Mouse (Mus musculus): Measurements from ENCODE around the gene Samd10. TPM values are rescaled to one million over a fixed set of nuclear protein-coding genes. Genes with fewer than 3 reads are reported as not detected.

Samd10 gene
- polyA plus RNA-seq, 1 experiment = 0.67 TPM

DNA sequence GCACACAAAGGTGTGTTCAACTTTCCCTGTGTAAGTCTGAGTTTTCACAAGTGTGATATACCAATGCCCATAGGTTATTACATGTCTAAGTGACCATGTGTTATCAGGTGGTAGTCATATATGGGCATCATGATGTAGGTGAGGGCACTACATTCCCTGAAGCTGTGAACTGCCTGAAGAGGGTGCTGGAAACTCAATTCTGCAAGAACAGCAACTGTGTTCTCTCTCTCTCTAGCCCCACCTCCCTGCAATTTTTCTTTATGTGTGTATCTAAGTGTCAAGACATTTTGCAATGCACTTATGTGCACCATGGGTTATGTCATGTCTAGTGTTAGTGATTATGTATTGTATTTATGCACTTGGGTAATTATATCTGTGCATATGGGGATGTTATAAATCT, 5.1 kb downstream of the Samd10 start:
- Histone ChIP-seq H3K36me3 (ENCODE audit: control insufficient read depth, insufficient read depth) (no peaks in the 10 kb centered on the region), H3ac (ENCODE audit: control insufficient read depth, insufficient read length) (no peak overlapping the region), H3K4me3 (no peak overlapping the region), H3K4me2 (ENCODE audit: low read depth) (no peak overlapping the region), H3K27me3 (ENCODE audit: control insufficient read depth, insufficient read depth, insufficient read length) (no peaks in the 10 kb centered on the region), H3K79me2 (ENCODE audit: control insufficient read depth, insufficient read depth) (no peaks in the 10 kb centered on the region)
- no peak for TF ChIP-seq MYOG (IDR thresholded peaks at IDR 0.05; ENCODE audit: control insufficient read depth in 1 of 3, insufficient read depth in 1 of 3, insufficient read length in 2 of 3, low read depth in 2 of 3)
- no peak for TF ChIP-seq CEBPB (IDR thresholded peaks at IDR 0.05; ENCODE audit: insufficient read depth, poor library complexity, severe bottlenecking)
- TF ChIP-seq USF1 (IDR thresholded peaks at IDR 0.05; ENCODE audit: low read depth) = no peak
- TF ChIP-seq SRF (IDR thresholded peaks at IDR 0.05; ENCODE audit: control insufficient read depth, insufficient read length, low read depth) = no peak
- no peak for TF ChIP-seq TCF12 (IDR thresholded peaks at IDR 0.05; ENCODE audit: insufficient read depth, poor library complexity, severe bottlenecking)
- no peak for TF ChIP-seq REST (IDR thresholded peaks at IDR 0.05; ENCODE audit: insufficient read depth, insufficient read length)
- TF ChIP-seq POLR2A (IDR thresholded peaks at IDR 0.05; ENCODE audit: insufficient read length, low read depth) = no peak
- TF ChIP-seq E2F4 (IDR thresholded peaks at IDR 0.05; ENCODE audit: insufficient read depth) = no peak
- TF ChIP-seq POLR2AphosphoS2 (IDR thresholded peaks at IDR 0.05; ENCODE audit: insufficient read length, low read depth) = no peak
- TF ChIP-seq MYOD1 (IDR thresholded peaks at IDR 0.05; ENCODE audit: control insufficient read depth in 1 of 3, insufficient read length in 2 of 3, low read depth in 2 of 3) = no peak
- TF ChIP-seq MAX (IDR thresholded peaks at IDR 0.05; ENCODE audit: low read depth) = no peak
- TF ChIP-seq TCF3 (IDR thresholded peaks at IDR 0.05; ENCODE audit: insufficient read length, low read depth) = no peak

DNA sequence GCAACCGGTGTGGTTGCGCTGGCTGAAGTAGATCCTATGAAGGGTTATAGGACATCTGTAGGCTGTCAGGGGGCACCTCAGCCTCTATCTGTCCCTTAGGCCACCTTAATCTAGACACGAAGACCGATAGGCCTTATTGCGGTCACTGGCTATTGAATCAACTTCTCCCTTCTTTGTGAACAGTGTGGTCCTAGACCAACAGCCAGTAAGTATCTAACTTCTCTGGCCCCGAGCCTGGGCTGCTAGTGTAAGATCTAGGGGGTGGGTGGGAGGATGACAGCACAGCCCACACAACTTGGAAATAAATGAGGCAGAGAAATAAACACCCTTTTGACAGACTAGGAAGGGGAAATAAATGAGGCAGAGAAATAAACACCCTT, 6.0 kb downstream of the Samd10 start:
- Histone ChIP-seq H3K4me2 (ENCODE audit: low read depth) (peak overlapping the region; percentile 93), H3K4me3 (peak overlapping the region; percentile 38), H3K79me2 (ENCODE audit: control insufficient read depth, insufficient read depth) (no peaks in the 10 kb centered on the region), H3K27me3 (ENCODE audit: control insufficient read depth, insufficient read depth, insufficient read length) (no peaks in the 10 kb centered on the region), H3K36me3 (ENCODE audit: control insufficient read depth, insufficient read depth) (no peaks in the 10 kb centered on the region), H3ac (ENCODE audit: control insufficient read depth, insufficient read length) (peak overlapping the region; percentile 92)
- TF ChIP-seq USF1 (IDR thresholded peaks at IDR 0.05; ENCODE audit: low read depth) (no peak), SRF (IDR thresholded peaks at IDR 0.05; ENCODE audit: control insufficient read depth, insufficient read length, low read depth) (peak; percentile 33), POLR2A (IDR thresholded peaks at IDR 0.05; ENCODE audit: insufficient read length, low read depth) (no peak)

DNA sequence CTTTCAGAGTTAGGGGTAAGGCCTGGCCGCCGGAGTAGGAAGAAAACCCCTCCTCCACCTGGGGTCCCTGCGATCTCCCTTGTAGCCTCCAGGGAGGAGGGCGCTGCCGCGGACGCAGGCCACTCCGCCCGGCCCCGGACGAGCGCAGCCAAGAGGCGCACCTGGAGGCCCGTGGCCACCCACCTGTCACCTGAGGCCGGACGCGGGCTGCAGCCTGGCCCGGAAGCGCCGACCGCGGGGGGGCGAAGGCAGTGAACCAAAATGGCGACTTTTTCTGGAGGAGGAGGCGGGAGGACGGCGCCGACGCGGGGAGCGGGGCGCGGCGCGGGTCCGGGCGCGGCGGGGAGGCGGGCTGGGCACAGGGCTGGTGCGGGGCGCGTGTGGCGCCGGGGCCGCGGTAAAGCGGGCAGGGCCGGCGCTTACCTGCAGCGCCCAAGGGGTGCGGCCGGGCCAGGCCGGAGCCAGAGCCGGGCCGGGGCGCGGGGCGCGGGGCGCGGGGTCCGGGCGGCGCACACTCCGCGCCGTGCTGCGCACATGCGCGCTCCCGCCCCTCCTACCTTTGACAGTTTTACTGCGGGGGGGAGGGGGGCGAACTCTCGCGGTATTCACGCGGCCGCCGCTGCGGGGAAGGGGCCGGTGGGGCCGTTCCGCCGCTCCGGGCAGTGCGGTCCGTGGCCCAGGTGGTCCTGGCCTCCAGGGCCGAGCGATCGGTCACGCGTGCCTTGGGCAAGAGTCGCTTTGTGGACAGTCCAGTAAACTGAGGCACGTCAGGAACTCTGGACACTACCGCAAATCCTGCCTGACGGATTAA, 6.6 kb downstream of the Samd10 start, which contains the start of gene Zfp512b:
Gene Zfp512b (minus strand): TSS at position 573 of the 811 bp plus-strand sequence.
- Histone ChIP-seq H3K4me3 (peak within 1 kb of the TSS; percentile 38), H3K79me2 (ENCODE audit: control insufficient read depth, insufficient read depth) (no peaks in the 10 kb centered on the region), H3K27me3 (ENCODE audit: control insufficient read depth, insufficient read depth, insufficient read length) (no peaks in the 10 kb centered on the region), H3ac (ENCODE audit: control insufficient read depth, insufficient read length) (peak within 1 kb of the TSS; percentile 92), H3K4me2 (ENCODE audit: low read depth) (peak within 1 kb of the TSS; percentile 93), H3K36me3 (ENCODE audit: control insufficient read depth, insufficient read depth) (no peaks in the 10 kb centered on the region)
- TF ChIP-seq MAX (IDR thresholded peaks at IDR 0.05; ENCODE audit: low read depth) (no peak), TCF12 (IDR thresholded peaks at IDR 0.05; ENCODE audit: insufficient read depth, poor library complexity, severe bottlenecking) (no peak), MYOG (IDR thresholded peaks at IDR 0.05; ENCODE audit: control insufficient read depth in 1 of 3, insufficient read depth in 1 of 3, insufficient read length in 2 of 3, low read depth in 2 of 3) (peak in 1 of 3 experiments; percentile 13), POLR2AphosphoS2 (IDR thresholded peaks at IDR 0.05; ENCODE audit: insufficient read length, low read depth) (peak; percentile 87), TCF3 (IDR thresholded peaks at IDR 0.05; ENCODE audit: insufficient read length, low read depth) (no peak), MYOD1 (IDR thresholded peaks at IDR 0.05; ENCODE audit: control insufficient read depth in 1 of 3, insufficient read length in 2 of 3, low read depth in 2 of 3) (peak in 1 of 3 experiments; percentile 21), E2F4 (IDR thresholded peaks at IDR 0.05; ENCODE audit: insufficient read depth) (no peak), POLR2A (IDR thresholded peaks at IDR 0.05; ENCODE audit: insufficient read length, low read depth) (peak; percentile 92), REST (IDR thresholded peaks at IDR 0.05; ENCODE audit: insufficient read depth, insufficient read length) (no peak)

- Histone ChIP-seq H3K79me2 (ENCODE audit: control insufficient read depth, insufficient read depth) (no peaks in the 10 kb centered on the region), H3K27me3 (ENCODE audit: control insufficient read depth, insufficient read depth, insufficient read length) (no peaks in the 10 kb centered on the region), H3ac (ENCODE audit: control insufficient read depth, insufficient read length) (peak within 1 kb of the TSS; percentile 92), H3K4me3 (peak within 1 kb of the TSS; percentile 38), H3K4me2 (ENCODE audit: low read depth) (peak within 1 kb of the TSS; percentile 93), H3K36me3 (ENCODE audit: control insufficient read depth, insufficient read depth) (no peaks in the 10 kb centered on the region)
- TF ChIP-seq REST (IDR thresholded peaks at IDR 0.05; ENCODE audit: insufficient read depth, insufficient read length) (no peak), MAX (IDR thresholded peaks at IDR 0.05; ENCODE audit: low read depth) (no peak), TCF3 (IDR thresholded peaks at IDR 0.05; ENCODE audit: insufficient read length, low read depth) (no peak)
Measured at GRCm38 (mm10) chr2:181591528-181592085, 7.4 kb downstream of the Samd10 start, which contains the start of gene Prpf6. Gene Prpf6, plus strand, starts transcription at chr2:181591868.

DNA sequence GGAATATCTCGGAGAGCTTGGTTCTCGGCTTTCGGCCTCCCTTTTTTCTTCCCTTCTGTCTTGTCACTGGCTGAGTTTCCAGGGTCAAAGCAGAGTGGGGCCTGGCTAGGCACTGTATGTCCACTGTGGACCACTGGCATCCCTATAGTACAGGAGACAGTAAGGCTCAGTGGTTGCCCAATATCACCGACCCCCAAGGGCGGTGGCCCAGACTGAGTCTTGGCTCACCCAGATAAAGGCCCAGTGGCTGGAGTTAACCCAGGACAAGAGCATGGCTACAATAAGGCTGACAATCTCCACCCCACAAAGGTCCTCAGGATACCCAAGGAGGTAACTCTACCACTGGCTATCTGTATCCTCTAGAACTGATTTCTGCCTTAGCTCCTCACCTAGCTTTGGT, 8.5 kb downstream of the Samd10 start:
- Histone ChIP-seq H3K4me3 (no peak overlapping the region), H3K36me3 (ENCODE audit: control insufficient read depth, insufficient read depth) (peaks cover 7% of the 10 kb centered on the region)

More for the DNA sequence above, 8.5 kb downstream of the Samd10 start:
- Histone ChIP-seq H3ac (ENCODE audit: control insufficient read depth, insufficient read length) (no peak overlapping the region), H3K4me2 (ENCODE audit: low read depth) (no peak overlapping the region), H3K27me3 (ENCODE audit: control insufficient read depth, insufficient read depth, insufficient read length) (no peaks in the 10 kb centered on the region), H3K79me2 (ENCODE audit: control insufficient read depth, insufficient read depth) (no peaks in the 10 kb centered on the region)
- TF ChIP-seq USF1 (IDR thresholded peaks at IDR 0.05; ENCODE audit: low read depth) = no peak
- TF ChIP-seq MYOG (IDR thresholded peaks at IDR 0.05; ENCODE audit: control insufficient read depth in 1 of 3, insufficient read depth in 1 of 3, insufficient read length in 2 of 3, low read depth in 2 of 3) = no peak
- TF ChIP-seq MYOD1 (IDR thresholded peaks at IDR 0.05; ENCODE audit: control insufficient read depth in 1 of 3, insufficient read length in 2 of 3, low read depth in 2 of 3) = no peak
- TF ChIP-seq CEBPB (IDR thresholded peaks at IDR 0.05; ENCODE audit: insufficient read depth, poor library complexity, severe bottlenecking) = no peak
- TF ChIP-seq TCF12 (IDR thresholded peaks at IDR 0.05; ENCODE audit: insufficient read depth, poor library complexity, severe bottlenecking) = no peak
- no peak for TF ChIP-seq SRF (IDR thresholded peaks at IDR 0.05; ENCODE audit: control insufficient read depth, insufficient read length, low read depth)
- no peak for TF ChIP-seq MAX (IDR thresholded peaks at IDR 0.05; ENCODE audit: low read depth)
- no peak for TF ChIP-seq REST (IDR thresholded peaks at IDR 0.05; ENCODE audit: insufficient read depth, insufficient read length)
- TF ChIP-seq POLR2AphosphoS2 (IDR thresholded peaks at IDR 0.05; ENCODE audit: insufficient read length, low read depth) = no peak
- no peak for TF ChIP-seq E2F4 (IDR thresholded peaks at IDR 0.05; ENCODE audit: insufficient read depth)
- no peak for TF ChIP-seq TCF3 (IDR thresholded peaks at IDR 0.05; ENCODE audit: insufficient read length, low read depth)
- no peak for TF ChIP-seq POLR2A (IDR thresholded peaks at IDR 0.05; ENCODE audit: insufficient read length, low read depth)

All from myocyte (in vitro differentiated cells).